Mouse (Mus musculus) G1E-ER4 (cell line): Measurements from ENCODE around the gene Lins1. TPM values are rescaled to one million over a fixed set of nuclear protein-coding genes. Genes with fewer than 3 reads are reported as not detected.

Experiments
- GATA1 ChIP-seq: IDR thresholded peaks from one replicate; pipeline ENCODE4 v1.8.0; 2012; ENCODE audit warnings: low read length, inconsistent platforms
- polyA plus RNA-seq: library from polyadenylated mRNA; stranded (reverse); fragments of >175 nt; gene quantifications from 2 replicates; pipeline ENCODE4 v1.2.3, GENCODE M21; 2012

Lins1 gene
- polyA plus RNA-seq: 6.1 and 8.4 TPM in 2 replicates

GRCm38 (mm10) chr7:66689620-66690360, at the start of gene Lins1:
Gene Lins1 (plus strand): TSS chr7:66689889.
- no peak for TF ChIP-seq GATA1

GRCm38 (mm10) chr7:66645736-66646135, 44.0 kb upstream of the Lins1 start:
- no peak for TF ChIP-seq GATA1

GRCm38 (mm10) chr7:66649181-66649580, 40.5 kb upstream of the Lins1 start:
- no peak for TF ChIP-seq GATA1

- TF ChIP-seq GATA1: no peak
Observed at GRCm38 (mm10) chr7:66650883-66651282, 38.8 kb upstream of the Lins1 start.

- TF ChIP-seq GATA1: no peak
Observed at GRCm38 (mm10) chr7:66652216-66652615, 37.5 kb upstream of the Lins1 start.

GRCm38 (mm10) chr7:66653596-66653995, 36.1 kb upstream of the Lins1 start:
- TF ChIP-seq GATA1: no peak

- no peak for TF ChIP-seq GATA1
Observed at GRCm38 (mm10) chr7:66655471-66655870, 34.2 kb upstream of the Lins1 start.

- TF ChIP-seq GATA1: no peak
Observed at GRCm38 (mm10) chr7:66660291-66660690, 29.4 kb upstream of the Lins1 start.

- no peak for TF ChIP-seq GATA1
Observed at GRCm38 (mm10) chr7:66660972-66661371, 28.7 kb upstream of the Lins1 start.

- TF ChIP-seq GATA1: no peak
Observed at GRCm38 (mm10) chr7:66661572-66661971, 28.1 kb upstream of the Lins1 start.

GRCm38 (mm10) chr7:66663548-66663947, 26.1 kb upstream of the Lins1 start:
- no peak for TF ChIP-seq GATA1

- TF ChIP-seq GATA1: no peak
Observed at GRCm38 (mm10) chr7:66667064-66667463, 22.6 kb upstream of the Lins1 start.

GRCm38 (mm10) chr7:66675800-66676199, 13.9 kb upstream of the Lins1 start:
- TF ChIP-seq GATA1: no peak

GRCm38 (mm10) chr7:66682119-66682863, 7.4 kb upstream of the Lins1 start:
- no peak for TF ChIP-seq GATA1

GRCm38 (mm10) chr7:66688721-66689120, 968 bp upstream of the Lins1 start:
- no peak for TF ChIP-seq GATA1

- no peak for TF ChIP-seq GATA1
Observed at GRCm38 (mm10) chr7:66689294-66689619, 432 bp upstream of the Lins1 start, which contains the start of gene Asb7. Gene Asb7 (minus strand): TSS chr7:66689596.

GRCm38 (mm10) chr7:66694467-66694866, 4.8 kb downstream of the Lins1 start:
- no peak for TF ChIP-seq GATA1

- no peak for TF ChIP-seq GATA1
Observed at GRCm38 (mm10) chr7:66702721-66703120, 13.0 kb downstream of the Lins1 start.
